Mouse (Mus musculus) brain, embryonic 14.5 days (tissue): ENCODE results near the gene Tctex1d2.

Source experiments
- CTCF ChIP-seq: fragments of 200-500 bp; IDR thresholded peaks from 2 replicates; pipeline ENCODE4 v1.5.1; 2012; ENCODE audit warnings: inconsistent platforms, mild to moderate bottlenecking, moderate library complexity, borderline replicate concordance; ENCODE audit not compliant: insufficient read depth, insufficient read length; ENCODE audit errors: extremely low read depth
- POLR2A ChIP-seq: fragments of 200-500 bp; IDR thresholded peaks from 2 replicates; pipeline ENCODE4 v1.6.1; 2012; ENCODE audit warnings: mild to moderate bottlenecking, inconsistent platforms, borderline replicate concordance; ENCODE audit not compliant: poor library complexity, insufficient read depth, insufficient read length, severe bottlenecking; ENCODE audit errors: extremely low read depth

DNA sequence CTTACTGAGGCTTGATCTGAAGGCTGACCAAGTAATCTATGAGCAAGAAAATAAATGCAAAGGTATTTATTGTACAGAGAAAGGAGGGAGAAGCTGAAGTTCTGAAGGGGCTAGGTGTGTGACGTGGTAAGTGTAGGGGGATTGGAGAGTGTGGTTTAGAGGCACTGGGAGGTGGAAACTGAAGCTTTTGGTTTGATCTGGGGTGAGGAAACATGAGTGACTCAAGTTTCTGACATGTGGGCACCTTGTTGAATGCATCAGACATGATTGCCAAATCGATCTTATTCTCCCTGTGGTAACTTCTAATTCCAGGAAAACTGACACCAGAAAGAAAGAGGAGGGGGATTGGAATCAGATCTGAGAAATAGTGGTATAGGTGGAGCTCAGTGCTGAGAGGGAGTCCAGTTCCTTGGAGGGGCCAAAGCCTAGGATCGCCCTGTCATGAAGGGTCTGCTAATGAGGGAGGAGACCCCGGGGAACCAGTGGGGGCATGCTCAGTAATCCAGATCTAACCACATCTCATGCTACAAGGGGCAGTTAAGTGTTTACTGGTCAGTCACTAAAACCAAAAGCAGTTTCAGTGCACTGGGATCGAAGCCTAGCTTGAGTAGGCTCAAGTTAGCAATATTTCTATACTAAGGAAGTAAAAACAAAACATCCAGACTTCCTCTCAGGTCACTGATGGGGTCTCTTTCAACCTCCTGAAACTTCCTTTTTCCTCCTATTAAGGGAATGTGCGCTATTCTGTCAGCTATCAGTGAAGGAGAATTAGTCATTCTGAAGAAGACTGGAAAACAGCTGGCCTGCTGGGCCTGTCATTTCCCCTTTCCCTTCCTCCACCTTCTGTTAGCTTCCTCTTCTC lies 23.6 kb upstream of the Tctex1d2 start:
- TF ChIP-seq POLR2A (no peak), CTCF (no peak)
